Mouse (Mus musculus): ENCODE data around the gene Gtf2f2.

Gene Gtf2f2

DNA sequence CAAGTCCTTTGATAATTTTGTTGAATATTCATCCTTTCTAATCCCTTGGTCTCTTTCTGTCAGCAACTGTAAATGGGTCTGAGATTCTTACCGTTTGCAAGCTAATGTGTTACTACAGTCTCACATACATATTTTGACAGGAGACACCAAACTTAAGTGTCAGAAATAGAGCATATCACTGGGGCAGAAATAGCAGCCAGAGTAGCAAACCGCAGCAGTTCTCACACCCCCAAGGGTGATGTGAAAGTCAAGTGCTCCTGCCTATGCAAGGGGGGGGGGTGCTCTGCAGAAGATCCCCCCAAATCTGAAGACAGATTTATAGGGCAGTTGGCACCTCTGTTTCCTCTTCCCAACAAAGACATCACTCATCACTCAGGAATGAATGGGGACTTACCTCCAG, 152.5 kb downstream of the Gtf2f2 start:
- DNase-seq, result no peak

DNA sequence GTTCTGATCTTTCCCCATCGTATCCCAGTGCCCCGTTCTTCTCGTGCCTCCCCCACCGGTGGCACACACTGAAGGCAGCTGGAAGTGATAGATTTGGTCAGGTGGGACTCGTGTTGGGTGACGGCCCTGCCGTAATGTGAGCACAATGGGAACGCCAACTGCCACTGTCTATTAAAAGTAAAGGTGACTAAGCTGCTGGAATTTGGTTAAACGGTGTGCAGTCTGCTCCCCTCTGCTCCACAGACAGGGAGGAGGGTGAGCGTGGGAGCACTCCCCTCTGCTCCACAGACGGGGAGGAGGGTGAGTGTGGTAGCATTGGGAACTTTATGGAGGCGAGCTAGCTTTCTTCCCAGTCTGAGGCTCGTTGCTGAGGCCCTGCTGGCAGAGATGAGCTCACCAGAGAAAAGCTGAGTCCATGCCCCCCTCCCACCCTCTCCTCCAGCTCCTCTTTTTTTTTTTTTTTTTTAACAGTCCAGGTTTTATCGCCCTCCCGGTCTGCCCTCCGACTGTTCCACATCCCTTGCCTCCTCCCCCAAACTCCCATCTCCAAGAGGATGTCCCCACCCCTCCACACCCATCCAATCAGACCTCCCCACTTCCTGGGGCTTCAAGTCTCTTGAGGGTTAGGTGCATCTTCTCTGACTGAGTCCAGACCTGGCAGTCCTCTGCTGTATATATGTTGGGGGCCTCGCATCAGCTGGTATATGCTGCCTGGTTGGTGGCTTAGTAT, 155.2 kb downstream of the Gtf2f2 start:
- DNase-seq, result no peak

DNA sequence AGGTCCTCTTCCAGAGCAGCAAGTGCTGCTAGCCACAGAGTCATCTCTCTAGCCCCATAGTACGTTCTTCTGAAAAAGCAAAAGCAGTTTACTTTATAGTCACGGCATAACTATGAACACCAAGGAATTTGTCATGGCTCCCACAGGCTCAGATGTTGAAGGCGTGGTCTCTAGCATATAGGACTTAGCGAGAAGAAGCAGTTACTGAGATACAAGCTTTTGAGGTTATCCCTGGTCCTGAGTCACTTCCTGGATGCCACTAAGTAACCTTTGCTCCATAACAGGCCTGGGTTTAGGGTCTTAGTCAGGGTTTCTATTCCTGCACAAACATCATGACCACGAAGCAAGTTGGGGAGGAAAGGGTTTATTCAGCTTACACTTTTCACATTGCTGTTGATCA, 158.6 kb downstream of the Gtf2f2 start:
- no peak for DNase-seq

DNA sequence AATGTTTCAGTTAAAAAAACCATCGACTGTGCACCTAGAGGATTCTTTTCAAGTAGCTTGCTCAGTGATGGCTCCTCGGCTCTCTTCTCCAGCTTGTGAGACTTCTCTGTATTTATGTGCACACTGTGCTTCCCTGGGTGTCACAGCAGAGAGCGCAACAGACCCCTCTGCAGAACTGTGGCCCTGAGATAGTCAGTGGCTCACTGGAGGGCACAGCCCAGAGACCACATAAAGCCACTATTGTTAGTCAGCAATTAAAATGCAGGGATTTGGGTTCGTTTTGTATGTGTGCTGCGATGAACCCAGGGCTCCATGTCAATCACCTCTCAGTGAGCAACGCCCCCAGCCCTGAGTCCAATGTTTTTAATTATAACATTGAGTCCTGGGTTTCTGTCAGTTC, 159.8 kb downstream of the Gtf2f2 start:
- DNase-seq, result no peak

DNA sequence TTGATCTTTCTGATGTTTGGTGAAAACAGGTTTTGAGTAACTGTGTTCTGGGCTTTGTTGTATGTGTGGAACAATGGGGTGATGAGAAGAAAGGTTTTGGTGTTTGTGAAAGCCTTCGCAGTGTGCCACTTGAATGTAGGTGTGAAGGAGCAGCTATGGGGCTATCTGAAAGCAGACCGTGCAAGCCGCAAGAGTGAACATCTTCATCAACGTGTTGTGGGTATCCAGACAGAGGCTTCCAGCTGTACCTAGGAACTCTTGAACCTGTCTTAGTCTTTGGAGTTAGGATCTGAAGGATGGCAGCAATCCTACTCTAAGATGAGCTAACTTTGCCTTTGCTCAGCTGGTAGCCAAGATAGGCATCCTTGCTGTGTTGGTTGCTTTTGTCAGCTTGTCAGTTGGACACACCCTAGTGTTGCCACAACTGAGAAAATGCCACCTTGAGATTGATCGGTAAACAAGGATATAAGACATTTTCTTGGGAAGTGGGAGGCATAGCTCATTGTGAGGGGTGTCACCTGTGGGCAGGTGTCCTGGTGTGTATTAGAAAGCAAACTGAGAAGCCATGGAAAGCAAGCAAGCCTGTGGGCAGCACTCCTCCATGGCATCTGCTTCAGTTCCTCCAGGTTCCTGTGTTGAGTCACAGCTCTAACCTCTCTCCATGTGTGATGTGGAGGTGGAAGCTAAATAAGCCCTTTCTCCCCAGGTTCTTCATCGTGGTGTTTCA, 160.7 kb downstream of the Gtf2f2 start:
- no peak for DNase-seq

DNA sequence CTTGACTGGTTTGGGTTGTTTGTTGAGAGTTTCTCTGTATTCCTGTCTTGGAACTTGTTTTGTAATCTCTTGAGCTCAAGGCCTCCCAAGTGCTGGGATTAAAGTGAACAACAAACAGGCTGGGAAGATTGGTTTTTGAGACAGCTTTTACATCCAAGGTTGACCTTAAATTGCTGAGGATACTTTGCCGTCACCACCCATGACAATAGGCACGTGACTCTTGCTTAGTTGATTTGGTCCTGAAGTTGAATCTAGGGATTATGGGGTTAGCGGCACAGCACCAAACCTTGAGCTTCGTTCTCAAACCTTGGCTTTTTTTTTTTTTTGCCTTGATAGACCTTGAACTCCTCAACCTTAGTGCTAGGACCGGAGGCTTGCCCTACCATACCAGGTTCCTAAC, 161.4 kb downstream of the Gtf2f2 start:
- DNase-seq, result no peak

DNA sequence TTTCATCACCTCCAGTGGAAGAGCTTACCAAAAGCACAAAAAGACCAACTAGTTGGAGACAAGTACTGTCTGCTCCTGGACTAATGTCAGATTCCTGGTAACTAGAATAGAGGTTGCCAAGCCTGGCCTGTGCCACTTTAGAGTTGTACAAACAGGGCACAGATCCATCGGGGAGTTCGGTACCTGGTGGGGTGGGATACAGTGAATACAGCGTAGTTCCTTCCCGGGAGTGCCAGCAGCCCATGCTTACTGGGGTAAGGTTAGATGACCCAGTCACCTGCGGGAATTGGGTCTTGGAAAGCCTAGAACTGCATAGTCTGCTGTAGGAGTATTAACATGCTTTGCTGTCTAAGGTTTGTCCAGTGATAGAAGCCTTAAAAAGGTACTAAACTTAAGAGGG, 162.2 kb downstream of the Gtf2f2 start:
- no peak for DNase-seq

DNA sequence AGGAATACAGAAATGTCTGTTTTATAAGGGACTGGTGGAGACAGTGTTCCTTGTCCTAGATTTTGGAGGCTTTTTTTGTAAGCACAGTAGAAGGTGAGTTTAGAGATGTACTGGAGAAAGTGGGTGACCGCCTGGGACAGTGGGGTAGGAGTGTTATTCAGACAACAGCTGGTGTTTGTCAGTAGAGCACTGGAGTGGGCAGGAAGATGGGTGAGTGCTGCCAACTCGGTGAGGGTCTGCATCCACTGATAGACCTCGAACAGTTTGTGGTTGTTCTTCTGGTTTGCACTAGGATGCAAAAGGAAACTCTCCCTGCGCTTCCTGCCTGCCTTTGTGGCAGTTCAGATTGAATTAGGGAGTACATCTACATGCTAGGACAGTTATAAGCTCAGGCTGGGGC, 163.0 kb downstream of the Gtf2f2 start:
- no peak for DNase-seq
